Mouse (Mus musculus): ENCODE results near the gene Bpgm. TPM values are rescaled to one million over a fixed set of nuclear protein-coding genes. Genes with fewer than 3 reads are reported as not detected.

The Bpgm gene
- 10 to 100 TPM; 56.1 to 58.7 TPM for total RNA-seq (2021)
- long read RNA-seq, experiment 1, transcript Bpgm-201 (3 exons, 2,220 nt) = major isoform, 58 of 69 reads
- long read RNA-seq, experiment 1, partial matches to known transcripts = 0 of 69 reads
- long read RNA-seq, experiment 1, other reads (novel, unspliced or antisense) = 11 of 69 reads
- long read RNA-seq, experiment 2, transcript Bpgm-201 (3 exons, 2,220 nt) = major isoform, 44 of 56 reads
- long read RNA-seq, experiment 2, partial matches to known transcripts = 1 of 56 reads
- long read RNA-seq, experiment 2, other reads (novel, unspliced or antisense) = 11 of 56 reads

GRCm38 (mm10) chr6:34475974-34476794, at the start of gene Bpgm:
Bpgm (plus strand) TSS chr6:34476207.
- intact Hi-C loops (cut with DNase I) = no loop called here
- Histone ChIP-seq H3K4me3 (peak within 1 kb of the TSS; percentile 73), H3K27ac (peak within 1 kb of the TSS; percentile 87)
- TF ChIP-seq CTCF (IDR thresholded peaks at IDR 0.05) = no peak
- DNase-seq (ENCODE audit: extremely low spot score in 1 of 2, low spot score in 2 of 2) = peak; percentile 99 to 100

GRCm38 (mm10) chr6:34439006-34439405, 37.0 kb upstream of the Bpgm start:
- no peak for TF ChIP-seq CTCF (IDR thresholded peaks at IDR 0.05)
- DNase-seq (ENCODE audit: extremely low spot score in 1 of 2, low spot score in 2 of 2) = no peak
- Histone ChIP-seq H3K4me3 (no peak overlapping the region), H3K27ac (no peak overlapping the region)
- intact Hi-C loops (cut with DNase I) = no loop called here

- no peak for TF ChIP-seq CTCF (IDR thresholded peaks at IDR 0.05)
- no peak overlapping the region for H3K4me3 ChIP-seq
- no peak overlapping the region for H3K27ac ChIP-seq
- intact Hi-C loops (cut with DNase I) = no loop called here
- DNase-seq (ENCODE audit: extremely low spot score in 1 of 2, low spot score in 2 of 2) = no peak
Observed at GRCm38 (mm10) chr6:34441556-34442257, 34.3 kb upstream of the Bpgm start.

GRCm38 (mm10) chr6:34443791-34444190, 32.2 kb upstream of the Bpgm start:
- Histone ChIP-seq H3K4me3 (no peak overlapping the region), H3K27ac (no peak overlapping the region)
- intact Hi-C loops (cut with DNase I) = no loop called here
- TF ChIP-seq CTCF (IDR thresholded peaks at IDR 0.05) = no peak
- no peak for DNase-seq (ENCODE audit: extremely low spot score in 1 of 2, low spot score in 2 of 2)

- Histone ChIP-seq H3K27ac (no peak overlapping the region), H3K4me3 (no peak overlapping the region)
- DNase-seq (ENCODE audit: extremely low spot score in 1 of 2, low spot score in 2 of 2) = peak; percentile 67 to 75
- TF ChIP-seq CTCF (IDR thresholded peaks at IDR 0.05) = peak; percentile 92
- intact Hi-C loops (cut with DNase I) = loop anchor here (2.0 kb wide), 2 partner anchors 77 to 155 kb away; no protein-coding TSS in a partner anchor
Observed at GRCm38 (mm10) chr6:34447961-34448360, 28.0 kb upstream of the Bpgm start.

- no peak for DNase-seq (ENCODE audit: extremely low spot score in 1 of 2, low spot score in 2 of 2)
- intact Hi-C loops (cut with DNase I) = loop anchor here (2.0 kb wide), 2 partner anchors 78 to 156 kb away; no protein-coding TSS in a partner anchor
- Histone ChIP-seq H3K4me3 (no peak overlapping the region), H3K27ac (no peak overlapping the region)
- TF ChIP-seq CTCF (IDR thresholded peaks at IDR 0.05) = no peak
Observed at GRCm38 (mm10) chr6:34448696-34449095, 27.3 kb upstream of the Bpgm start.

- intact Hi-C loops (cut with DNase I) = no loop called here
- Histone ChIP-seq H3K4me3 (no peak overlapping the region), H3K27ac (no peak overlapping the region)
- no peak for TF ChIP-seq CTCF (IDR thresholded peaks at IDR 0.05)
- no peak for DNase-seq (ENCODE audit: extremely low spot score in 1 of 2, low spot score in 2 of 2)
Observed at GRCm38 (mm10) chr6:34452963-34453770, 22.8 kb upstream of the Bpgm start.

GRCm38 (mm10) chr6:34459456-34459855, 16.6 kb upstream of the Bpgm start:
- intact Hi-C loops (cut with DNase I) = no loop called here
- no peak for TF ChIP-seq CTCF (IDR thresholded peaks at IDR 0.05)

GRCm38 (mm10) chr6:34460651-34461050, 15.4 kb upstream of the Bpgm start:
- DNase-seq (ENCODE audit: extremely low spot score in 1 of 2, low spot score in 2 of 2) = no peak
- no peak overlapping the region for H3K4me3 ChIP-seq
- intact Hi-C loops (cut with DNase I) = no loop called here
- no peak overlapping the region for H3K27ac ChIP-seq
- no peak for TF ChIP-seq CTCF (IDR thresholded peaks at IDR 0.05)

More at GRCm38 (mm10) chr6:34459456-34459855, 16.6 kb upstream of the Bpgm start:
- no peak overlapping the region for H3K4me3 ChIP-seq
- no peak for DNase-seq (ENCODE audit: extremely low spot score in 1 of 2, low spot score in 2 of 2)
- no peak overlapping the region for H3K27ac ChIP-seq

- no peak overlapping the region for H3K27ac ChIP-seq
- no peak for DNase-seq (ENCODE audit: extremely low spot score in 1 of 2, low spot score in 2 of 2)
- no peak overlapping the region for H3K4me3 ChIP-seq
- TF ChIP-seq CTCF (IDR thresholded peaks at IDR 0.05) = no peak
- intact Hi-C loops (cut with DNase I) = no loop called here
Observed at GRCm38 (mm10) chr6:34463582-34463981, 12.4 kb upstream of the Bpgm start.

- intact Hi-C loops (cut with DNase I) = no loop called here
Observed at GRCm38 (mm10) chr6:34471434-34472110, 4.4 kb upstream of the Bpgm start.

More at GRCm38 (mm10) chr6:34471434-34472110, 4.4 kb upstream of the Bpgm start:
- Histone ChIP-seq H3K4me3 (no peak overlapping the region), H3K27ac (no peak overlapping the region)
- no peak for DNase-seq (ENCODE audit: extremely low spot score in 1 of 2, low spot score in 2 of 2)
- no peak for TF ChIP-seq CTCF (IDR thresholded peaks at IDR 0.05)

All from left cerebral cortex, adult 2 months (tissue).